Mouse (Mus musculus): ENCODE results near the gene Crlf1. TPM values are rescaled to one million over a fixed set of nuclear protein-coding genes. Genes with fewer than 3 reads are reported as not detected.
"Not testable (repeated sequence)": the region's sequence is repeated elsewhere in the genome, so short reads cannot be mapped to it uniquely, and the experiment has no call there.

Gene Crlf1
- total RNA-seq, 2 experiments from 2014 or later = 2.8 to 3.4 TPM

GRCm38 (mm10) chr8:70495771-70496062 lies 2.8 kb downstream of the Crlf1 start:
- DNase-seq = no peak

GRCm38 (mm10) chr8:70500386-70501301 lies 7.7 kb downstream of the Crlf1 start:
- peak; percentile 10 for DNase-seq

- DNase-seq = peak; percentile 72
These were observed 9.0 kb downstream of the Crlf1 start for GRCm38 (mm10) chr8:70501820-70502529.

- no peak for DNase-seq
These were observed 9.6 kb downstream of the Crlf1 start for GRCm38 (mm10) chr8:70502540-70502939.

- DNase-seq = peak; percentile 83
These were observed 10.2 kb downstream of the Crlf1 start for GRCm38 (mm10) chr8:70503062-70503750.

GRCm38 (mm10) chr8:70504291-70504716 lies 11.3 kb downstream of the Crlf1 start:
- peak; percentile 82 for DNase-seq

- peak; percentile 84 for DNase-seq
These were observed 11.9 kb downstream of the Crlf1 start for GRCm38 (mm10) chr8:70504851-70505250.

GRCm38 (mm10) chr8:70505698-70506327 lies 12.9 kb downstream of the Crlf1 start:
- no peak for DNase-seq

GRCm38 (mm10) chr8:70506328-70507026 lies 13.5 kb downstream of the Crlf1 start, which contains the start of gene Rex1bd:
Gene Rex1bd (minus strand): TSS chr8:70506752.
- peak; percentile 96 for DNase-seq

- DNase-seq = no peak
These were observed 14.1 kb downstream of the Crlf1 start for GRCm38 (mm10) chr8:70507027-70507393.

- DNase-seq = no peak
These were observed 16.5 kb downstream of the Crlf1 start for GRCm38 (mm10) chr8:70509281-70509952.

- peak; percentile 96 for DNase-seq
These were observed 17.4 kb downstream of the Crlf1 start, which contains the start of gene Uba52 for GRCm38 (mm10) chr8:70510228-70510915. Gene Uba52 (minus strand): TSS chr8:70510801.

- DNase-seq = not testable (repeated sequence)
These were observed 18.2 kb downstream of the Crlf1 start for GRCm38 (mm10) chr8:70511174-70511573.

GRCm38 (mm10) chr8:70511770-70512169 lies 18.8 kb downstream of the Crlf1 start:
- no peak for DNase-seq

GRCm38 (mm10) chr8:70512253-70512903 lies 19.4 kb downstream of the Crlf1 start:
- DNase-seq = no peak

- DNase-seq = no peak
These were observed 20.5 kb downstream of the Crlf1 start for GRCm38 (mm10) chr8:70513441-70513840.

- no peak for DNase-seq
These were observed 25.1 kb downstream of the Crlf1 start for GRCm38 (mm10) chr8:70517940-70518643.

GRCm38 (mm10) chr8:70519043-70519442 lies 26.1 kb downstream of the Crlf1 start:
- DNase-seq = no peak

- DNase-seq = no peak
These were observed 26.6 kb downstream of the Crlf1 start for GRCm38 (mm10) chr8:70519606-70520005.

Measured in gastrocnemius, postnatal 10 days (tissue).